Mouse (Mus musculus): ENCODE measurements around the gene Arpc2. TPM values are rescaled to one million over a fixed set of nuclear protein-coding genes. Genes with fewer than 3 reads are reported as not detected.
"Not testable (repeated sequence)": the region's sequence is repeated elsewhere in the genome, so short reads cannot be mapped to it uniquely, and the experiment has no call there.

Arpc2 gene
- total RNA-seq, 2 experiments from 2014 or later, result 259 to 262 TPM

DNA sequence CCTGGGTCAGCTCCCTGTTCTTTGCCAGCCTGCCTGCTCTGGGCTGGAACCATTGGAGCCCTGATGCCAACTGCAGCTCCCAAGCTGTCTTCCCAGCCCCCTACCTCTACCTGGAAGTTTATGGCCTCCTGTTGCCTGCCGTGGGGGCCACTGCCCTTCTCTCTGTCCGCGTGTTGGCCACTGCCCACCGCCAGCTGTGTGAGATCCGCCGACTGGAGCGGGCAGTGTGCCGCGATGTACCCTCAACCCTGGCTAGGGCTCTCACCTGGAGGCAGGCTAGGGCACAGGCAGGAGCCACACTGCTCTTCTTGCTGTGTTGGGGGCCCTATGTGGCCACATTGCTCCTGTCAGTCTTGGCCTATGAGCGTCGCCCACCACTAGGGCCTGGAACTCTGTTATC, 43.1 kb downstream of the Arpc2 start:
- intact Hi-C loops (cut with DNase I), result no loop called here
- DNase-seq (ENCODE audit: low spot score in 2 of 2), result no peak

DNA sequence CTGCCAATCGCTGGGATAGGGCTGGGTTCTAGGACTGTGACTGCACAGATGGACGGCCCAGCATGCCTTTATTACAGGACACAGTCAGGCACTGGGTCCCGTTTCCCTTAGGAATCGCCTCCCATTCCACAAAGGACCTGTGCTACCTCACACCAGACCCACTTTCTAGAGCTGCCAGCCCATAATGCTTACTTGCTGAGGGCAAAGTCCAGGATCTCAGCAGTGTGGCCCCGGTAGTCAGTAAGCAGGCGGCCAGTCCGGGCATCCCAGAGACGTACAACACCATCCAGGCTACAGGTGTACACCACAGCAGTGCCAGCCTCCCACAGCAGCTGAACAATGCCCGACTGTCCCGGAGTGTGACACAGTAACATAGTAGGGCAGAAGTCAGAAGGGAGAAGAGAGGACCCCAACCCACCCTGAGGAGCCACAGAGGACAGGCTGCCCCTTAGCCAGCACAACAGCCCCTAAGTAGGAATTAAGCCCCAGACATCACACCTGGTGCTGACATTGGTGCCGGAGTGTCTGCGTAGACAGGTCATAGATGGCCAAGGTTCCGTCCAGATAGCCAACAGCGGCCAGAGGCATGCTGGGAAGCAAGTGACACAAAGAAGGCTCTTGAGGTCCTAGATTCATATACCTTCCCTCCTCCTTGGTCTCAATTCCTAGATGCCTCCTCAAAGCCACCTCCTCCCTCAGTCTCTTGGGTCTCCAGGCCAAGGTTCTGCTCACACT, 44.9 kb downstream of the Arpc2 start:
- DNase-seq (ENCODE audit: low spot score in 2 of 2), result no peak
- intact Hi-C loops (cut with DNase I), result loop anchor here (10.0 kb wide), 2 partner anchors 174 to 304 kb away; partner anchors contain the start of genes Bcs1l and Zfp142

DNA sequence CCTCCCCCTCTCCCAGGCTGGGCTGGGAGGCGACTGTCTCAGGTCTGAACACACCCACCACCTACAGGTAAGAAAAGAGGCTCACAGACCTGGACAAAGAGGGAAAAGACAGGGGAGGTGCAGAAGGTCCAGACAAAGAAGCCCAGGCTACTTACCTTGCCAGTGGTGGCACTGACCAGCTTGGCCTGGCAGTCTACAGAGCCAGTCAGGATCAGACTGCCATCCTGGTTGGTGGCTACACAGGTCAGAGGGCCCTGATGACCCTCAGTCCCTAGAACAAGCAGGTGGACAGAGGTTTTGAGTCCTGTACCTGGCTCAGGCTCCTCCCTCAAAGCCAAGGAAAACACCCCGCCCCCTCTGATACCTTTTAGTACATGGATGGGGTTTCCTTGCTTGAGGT, 45.5 kb downstream of the Arpc2 start:
- no peak for DNase-seq (ENCODE audit: low spot score in 2 of 2)

DNA sequence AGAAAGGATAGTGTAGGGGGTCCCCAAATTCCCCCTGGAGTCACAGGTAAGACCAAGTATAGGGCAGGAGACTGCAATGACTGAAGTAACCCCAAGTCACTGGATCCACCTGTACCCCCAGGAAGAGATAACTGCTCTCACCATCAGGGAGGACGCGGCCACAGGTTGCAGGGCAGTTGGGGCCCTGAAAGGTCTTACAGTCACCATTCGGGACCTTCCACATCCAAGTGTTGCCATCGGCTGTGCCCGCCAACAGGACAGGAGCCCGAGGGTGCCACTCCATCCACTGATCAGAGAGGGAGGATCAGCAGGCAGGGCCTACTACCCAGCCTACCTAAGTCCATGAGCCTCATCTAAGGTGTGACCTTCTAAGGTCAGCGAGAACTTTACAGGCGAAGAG, 46.0 kb downstream of the Arpc2 start:
- no peak for DNase-seq (ENCODE audit: low spot score in 2 of 2)
- intact Hi-C loops (cut with DNase I), result loop anchor here (10.0 kb wide), 2 partner anchors 173 to 303 kb away; partner anchors contain the start of genes Bcs1l and Zfp142

More for the DNA sequence above, 45.5 kb downstream of the Arpc2 start:
- intact Hi-C loops (cut with DNase I), result loop anchor here (10.0 kb wide), 2 partner anchors 173 to 303 kb away; partner anchors contain the start of genes Bcs1l and Zfp142

DNA sequence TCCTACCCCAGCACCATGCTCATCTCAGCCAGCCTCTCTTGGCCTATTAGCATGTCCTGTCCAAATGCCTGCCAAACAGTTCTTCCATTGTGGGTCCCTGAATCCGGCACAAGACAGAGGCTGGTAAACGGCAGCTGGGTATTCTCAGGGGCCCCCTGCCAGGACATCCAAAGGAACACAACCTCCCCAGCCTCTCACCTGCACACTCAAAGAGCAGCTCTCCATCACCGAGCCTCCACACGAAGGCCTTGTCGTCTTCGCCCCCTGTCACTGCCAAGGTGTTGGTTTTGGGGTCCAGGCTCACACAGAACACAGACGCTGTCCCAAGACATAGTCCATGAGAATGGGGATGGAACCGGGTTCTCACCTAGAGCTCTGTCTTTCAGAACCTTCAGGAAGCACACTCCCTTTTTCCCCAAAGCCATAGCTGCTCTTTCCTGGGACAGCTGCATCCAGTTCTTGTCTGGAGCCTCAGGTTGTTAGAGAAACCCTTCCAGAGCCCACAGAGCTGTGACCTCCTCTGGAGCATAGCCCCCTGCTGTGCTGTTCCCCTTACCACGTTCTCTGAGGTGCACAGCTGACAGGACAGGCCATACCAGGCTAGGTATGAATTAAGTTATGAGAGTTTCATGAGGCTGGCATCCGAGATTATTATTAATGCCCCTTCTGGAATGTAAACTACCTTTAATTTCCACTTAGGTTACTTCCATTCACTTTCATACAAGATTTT, 47.2 kb downstream of the Arpc2 start:
- intact Hi-C loops (cut with DNase I), result loop anchor here (10.0 kb wide), 2 partner anchors 172 to 302 kb away; partner anchors contain the start of genes Bcs1l and Zfp142
- no peak for DNase-seq (ENCODE audit: low spot score in 2 of 2)

DNA sequence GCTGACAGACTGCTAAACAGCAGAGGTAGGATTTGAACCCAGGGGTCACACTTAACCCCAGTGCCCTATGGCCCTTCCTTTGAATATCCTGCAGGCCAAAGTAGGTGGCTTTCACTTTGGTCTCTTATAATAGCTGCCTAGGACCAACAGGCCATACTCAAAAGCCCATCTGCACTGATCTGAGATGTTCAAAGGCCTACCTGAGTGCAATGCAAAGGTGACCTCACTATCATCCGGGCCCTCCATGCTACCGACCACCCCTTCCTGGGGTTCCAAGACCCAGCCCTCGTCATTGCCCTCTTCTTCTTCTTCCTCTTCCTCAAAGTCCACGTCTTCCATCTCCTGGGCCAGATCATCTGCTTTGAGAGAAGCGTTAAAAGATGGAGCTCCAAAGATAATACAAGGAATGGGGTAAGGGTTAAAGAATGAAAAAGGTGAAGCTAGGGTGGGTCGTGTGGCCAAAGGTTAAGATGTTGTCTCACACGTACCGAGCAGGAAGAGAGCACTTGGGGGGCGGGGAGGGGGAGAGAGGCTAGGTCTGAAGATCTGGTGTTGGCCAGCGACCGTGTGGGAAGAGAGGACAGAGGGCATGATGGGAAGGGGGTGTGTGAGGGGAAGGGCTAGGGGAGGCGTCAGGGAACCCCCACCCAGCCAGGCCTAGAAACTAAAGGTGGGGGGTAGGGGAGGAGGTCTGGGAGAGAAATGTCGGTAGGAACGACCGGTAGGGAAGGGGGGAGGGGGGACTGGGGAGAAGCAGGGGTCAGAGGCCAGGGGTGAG, 48.0 kb downstream of the Arpc2 start:
- intact Hi-C loops (cut with DNase I), result loop anchor here (2.0 to 10.0 kb wide), 3 partner anchors 47 to 301 kb away; partner anchors contain the start of genes Arpc2, Bcs1l and Zfp142
- DNase-seq (ENCODE audit: low spot score in 2 of 2), result peak in 1 of 2 experiments; percentile 41

DNA sequence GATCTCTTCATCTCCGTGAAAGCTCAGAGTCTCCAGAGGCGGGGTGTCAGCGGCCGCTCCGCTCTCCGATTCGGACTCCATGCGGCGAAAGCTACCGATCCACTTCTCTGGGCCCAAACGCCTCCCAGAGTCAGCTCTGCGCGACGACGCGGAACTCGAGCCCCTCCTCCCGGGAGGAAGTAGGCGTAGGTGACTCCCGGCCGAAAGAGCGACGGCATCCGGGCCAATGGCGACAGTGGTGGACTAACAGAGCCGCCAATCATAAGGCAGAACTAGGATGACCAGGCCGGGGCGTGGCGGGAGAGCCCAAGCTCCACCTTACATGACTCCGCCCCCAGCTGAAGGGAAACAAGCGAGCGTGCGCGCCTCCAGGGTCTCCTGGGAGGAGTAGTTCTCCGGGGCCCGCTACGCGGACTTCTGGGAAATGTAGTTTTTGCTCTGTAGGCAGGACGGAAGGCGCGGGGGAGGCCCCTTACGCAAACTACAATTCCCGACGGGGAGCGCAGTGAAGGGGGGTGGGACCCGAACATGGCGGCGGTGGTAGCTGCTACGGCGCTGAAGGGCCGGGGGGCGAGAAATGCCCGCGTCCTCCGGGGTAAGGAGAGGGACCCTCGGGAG, 48.8 kb downstream of the Arpc2 start, which contains the start of the genes Aamp and Pnkd:
Gene Aamp, minus strand, starts transcription at position 196 of the 618 bp plus-strand sequence.
Gene Pnkd, plus strand, starts transcription at position 388 of the 618 bp plus-strand sequence.
- DNase-seq (ENCODE audit: low spot score in 2 of 2), result peak; percentile 99 to 100
- intact Hi-C loops (cut with DNase I), result loop anchor here (2.0 to 10.0 kb wide), 3 partner anchors 48 to 300 kb away; partner anchors contain the start of genes Arpc2, Bcs1l and Zfp142

DNA sequence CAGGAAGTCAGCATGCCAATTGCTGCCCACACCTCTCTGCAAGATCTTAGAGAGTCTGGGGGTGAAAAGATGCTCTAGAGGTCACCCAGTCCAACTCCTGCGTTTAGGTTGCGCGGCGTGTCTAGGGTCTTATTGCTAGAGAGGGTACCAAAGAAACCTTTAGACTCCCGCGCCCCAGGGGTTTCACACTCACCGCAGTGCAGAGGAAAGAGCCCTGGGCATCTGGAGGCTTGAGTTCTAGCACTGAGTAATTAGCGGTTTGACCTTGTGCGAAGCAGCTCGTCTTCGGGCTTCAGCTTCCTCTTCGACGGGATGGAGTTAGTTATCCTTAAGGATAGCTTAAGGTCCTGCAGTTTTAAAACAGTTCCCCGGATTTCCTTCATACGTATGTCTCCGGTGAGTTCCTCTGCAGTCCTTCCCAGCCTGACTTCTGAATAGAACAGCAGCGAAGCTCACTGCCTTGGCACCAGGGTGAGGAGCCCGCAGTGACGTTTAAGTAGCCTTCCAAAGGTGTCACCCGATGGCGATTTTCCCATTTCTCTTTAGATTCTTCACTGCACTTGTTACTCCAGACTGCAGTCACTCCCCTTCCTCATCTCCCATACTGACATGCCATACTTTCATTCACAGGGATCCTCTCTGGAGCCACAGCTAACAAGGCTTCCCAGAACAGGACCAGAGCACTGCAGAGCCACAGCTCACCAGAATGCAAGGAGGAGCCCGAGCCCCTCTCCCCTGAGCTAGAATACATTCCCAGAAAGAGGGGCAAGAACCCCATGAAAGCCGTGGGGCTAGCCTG, 49.5 kb downstream of the Arpc2 start:
- intact Hi-C loops (cut with DNase I), result loop anchor here (2.0 to 10.0 kb wide), 3 partner anchors 49 to 299 kb away; partner anchors contain the start of genes Arpc2, Bcs1l and Zfp142
- DNase-seq (ENCODE audit: low spot score in 2 of 2), result no peak

DNA sequence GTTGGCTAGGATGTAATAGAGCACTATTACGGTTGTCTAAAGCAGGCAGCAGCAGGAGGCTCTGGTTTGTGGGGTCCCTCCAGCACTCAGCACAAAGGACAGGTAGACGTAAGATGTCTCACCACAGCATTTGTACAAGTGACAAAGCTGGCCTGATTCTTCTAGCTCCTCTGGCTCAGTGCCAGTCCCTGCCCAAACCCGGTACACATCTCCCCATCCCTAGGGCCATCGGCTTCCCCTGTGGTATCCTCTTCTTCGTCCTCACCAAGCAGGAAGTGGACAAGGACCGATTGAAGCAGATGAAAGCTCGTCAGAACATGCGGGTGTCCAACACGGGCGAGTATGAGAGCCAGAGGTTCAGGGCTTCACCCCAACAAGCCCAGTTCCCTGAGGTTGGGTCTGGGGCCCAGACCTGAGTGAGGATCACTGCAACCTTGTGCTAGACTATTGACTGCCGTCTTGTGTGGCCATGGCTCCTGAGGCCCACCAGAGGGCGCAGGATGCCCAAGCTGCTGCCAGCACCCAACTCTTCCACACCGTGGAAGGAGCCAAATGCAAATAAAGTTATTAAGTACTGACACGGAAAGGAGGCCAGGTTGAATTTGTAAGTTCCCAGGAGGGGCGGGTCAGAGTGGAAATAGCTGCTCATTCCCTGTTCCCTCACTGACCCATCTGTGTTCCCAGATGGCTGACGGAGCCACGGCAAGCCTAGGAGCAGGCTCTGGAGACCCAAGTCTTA, 51.2 kb downstream of the Arpc2 start:
- intact Hi-C loops (cut with DNase I), result loop anchor here (10.0 kb wide), 2 partner anchors 168 to 298 kb away; partner anchors contain the start of genes Bcs1l and Zfp142
- DNase-seq (ENCODE audit: low spot score in 2 of 2), result not testable (repeated sequence)

DNA sequence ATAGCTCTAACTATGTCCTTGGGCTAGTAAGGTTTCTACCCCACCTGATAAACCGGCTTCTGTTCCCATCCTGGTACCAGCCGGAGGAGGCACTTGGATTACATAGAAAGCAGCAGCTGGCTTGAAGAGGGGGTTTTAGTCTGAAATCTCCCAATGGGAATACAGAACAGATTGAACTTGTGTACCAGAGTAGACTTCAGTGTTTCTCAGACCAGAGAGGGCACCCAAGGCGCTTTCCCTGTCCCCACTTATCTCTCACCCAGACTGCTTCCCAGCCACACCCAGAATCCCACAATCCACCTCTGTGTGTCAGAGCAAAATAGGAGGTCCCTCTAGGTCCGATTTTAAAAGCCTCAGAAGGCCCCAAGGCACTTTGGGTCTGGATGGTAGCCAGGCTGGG, 52.4 kb downstream of the Arpc2 start:
- DNase-seq (ENCODE audit: low spot score in 2 of 2), result no peak
- intact Hi-C loops (cut with DNase I), result loop anchor here (10.0 kb wide), 2 partner anchors 166 to 296 kb away; partner anchors contain the start of genes Bcs1l and Zfp142

DNA sequence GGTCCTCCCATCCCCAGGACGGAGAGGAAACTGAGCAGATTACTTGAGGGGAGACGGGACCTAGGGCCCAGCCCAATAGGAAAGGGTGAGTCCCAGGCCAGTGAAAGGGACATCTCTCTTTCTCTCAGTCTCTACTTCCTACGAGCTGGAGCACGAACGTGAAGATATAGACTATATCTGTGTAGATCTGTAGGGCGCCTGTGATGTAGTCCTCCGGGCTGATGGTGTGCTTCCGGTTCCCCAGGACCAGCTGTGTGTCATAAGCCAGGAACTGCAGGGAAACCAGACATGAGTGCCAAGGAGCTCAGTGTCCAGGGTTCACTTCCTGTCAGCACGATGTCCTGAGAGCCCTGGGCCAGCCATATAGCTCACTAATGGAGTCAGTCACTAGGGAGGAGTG, 53.4 kb downstream of the Arpc2 start:
- intact Hi-C loops (cut with DNase I), result loop anchor here (10.0 kb wide), 2 partner anchors 166 to 296 kb away; partner anchors contain the start of genes Bcs1l and Zfp142
- DNase-seq (ENCODE audit: low spot score in 2 of 2), result no peak

DNA sequence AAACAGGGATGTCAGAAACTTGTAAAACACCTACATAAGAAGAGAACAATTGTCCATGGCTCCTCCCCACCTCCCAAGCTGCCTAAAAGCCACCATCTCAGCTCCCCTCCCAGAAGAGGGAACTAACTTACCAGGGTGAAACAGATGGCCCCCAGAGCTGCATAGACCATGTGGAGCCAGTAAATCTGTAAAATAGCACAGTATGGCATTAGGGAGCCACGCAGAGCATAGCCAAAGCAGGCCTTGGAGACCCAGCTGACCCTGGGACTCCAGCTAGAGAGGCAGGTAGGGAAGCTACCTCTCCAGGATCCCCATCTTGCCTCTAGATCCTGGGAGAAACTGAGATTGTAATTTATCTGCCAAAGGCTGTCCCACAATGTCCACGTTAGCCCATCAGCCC, 53.9 kb downstream of the Arpc2 start:
- DNase-seq (ENCODE audit: low spot score in 2 of 2), result no peak
- intact Hi-C loops (cut with DNase I), result loop anchor here (10.0 kb wide), 2 partner anchors 165 to 295 kb away; partner anchors contain the start of genes Bcs1l and Zfp142

DNA sequence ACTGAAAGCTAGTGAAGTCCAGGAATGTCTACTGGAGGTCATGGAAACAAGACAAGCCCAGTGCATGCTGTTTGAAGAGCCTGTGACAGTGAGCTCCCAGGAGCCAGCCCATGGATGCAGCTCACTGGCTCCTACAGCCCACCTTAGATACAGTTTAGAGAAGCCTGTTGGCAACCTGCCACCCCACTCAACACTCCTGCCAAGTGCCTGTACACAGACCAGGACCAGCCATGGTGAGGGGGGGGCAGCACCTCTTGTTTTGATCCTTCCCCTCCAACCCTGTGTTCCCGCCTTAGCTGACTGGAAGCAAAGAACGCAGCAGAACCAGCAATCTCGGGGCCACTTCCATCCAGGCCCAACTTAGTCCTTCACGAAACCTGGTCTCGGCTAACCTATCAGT, 54.3 kb downstream of the Arpc2 start:
- intact Hi-C loops (cut with DNase I), result no loop called here
- no peak for DNase-seq (ENCODE audit: low spot score in 2 of 2)

DNA sequence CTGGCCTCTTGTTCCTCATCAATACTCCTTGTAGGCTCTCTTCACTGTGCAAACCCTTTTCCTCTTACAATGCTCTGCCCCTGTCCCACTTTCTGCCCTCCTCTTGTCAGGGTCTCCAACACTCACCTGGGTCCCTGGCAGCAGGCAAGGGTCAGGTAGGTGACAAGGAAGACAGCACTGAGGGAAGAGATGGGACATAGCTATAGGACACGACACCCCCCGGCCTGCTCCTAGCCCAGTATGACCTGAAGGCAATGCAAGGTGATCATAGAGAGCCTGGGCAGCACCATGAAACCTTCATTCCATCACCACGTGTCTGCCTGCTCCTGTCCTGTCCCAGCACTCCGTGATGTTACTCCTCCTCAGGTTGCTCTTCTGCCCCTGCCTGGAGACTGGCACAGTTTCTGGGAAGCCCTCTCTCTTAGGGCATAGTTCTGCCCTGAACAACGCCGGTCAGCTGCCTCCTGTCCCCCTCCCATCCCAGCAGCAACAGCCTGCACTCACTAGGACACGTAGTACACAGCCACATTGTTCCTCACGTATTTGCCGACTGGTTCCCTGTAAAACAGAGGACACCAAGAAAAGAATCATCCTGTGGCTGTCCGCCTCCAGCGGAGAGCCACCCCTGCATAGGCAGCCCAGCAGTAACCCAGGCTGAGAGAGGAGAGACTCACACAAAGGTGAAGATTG, 56.6 kb downstream of the Arpc2 start:
- intact Hi-C loops (cut with DNase I), result no loop called here
- no peak for DNase-seq (ENCODE audit: low spot score in 2 of 2)

DNA sequence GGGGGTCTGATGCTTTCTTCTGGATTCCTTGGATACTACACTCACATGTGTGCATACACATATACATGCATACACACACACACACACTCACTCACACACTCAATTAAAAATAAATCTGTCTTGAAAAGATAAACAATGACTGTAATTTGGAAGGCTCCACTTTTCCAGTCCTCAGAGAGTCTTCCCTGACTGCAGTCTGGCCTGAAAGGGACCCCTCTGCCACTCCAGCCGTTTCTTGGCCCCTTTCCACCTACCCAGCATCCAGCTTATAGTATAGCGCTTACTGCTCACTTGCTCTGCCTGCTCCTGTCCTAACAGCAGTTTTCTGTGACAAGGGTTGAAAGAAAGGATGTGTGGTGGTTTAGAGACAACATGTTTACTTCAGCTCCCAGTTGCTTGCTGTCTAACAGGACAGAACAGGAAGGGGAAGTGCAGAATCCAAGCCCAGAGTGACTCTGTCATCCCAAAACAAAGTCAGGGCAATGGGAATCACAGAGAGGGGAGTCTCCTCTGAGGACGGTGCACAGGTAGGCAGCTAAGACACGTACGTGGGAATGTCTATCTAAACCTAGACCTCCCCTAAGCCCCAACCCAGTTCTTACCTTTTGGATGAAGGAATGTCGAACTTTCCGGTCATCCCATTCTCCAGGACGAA, 57.5 kb downstream of the Arpc2 start:
- no peak for DNase-seq (ENCODE audit: low spot score in 2 of 2)
- intact Hi-C loops (cut with DNase I), result no loop called here

DNA sequence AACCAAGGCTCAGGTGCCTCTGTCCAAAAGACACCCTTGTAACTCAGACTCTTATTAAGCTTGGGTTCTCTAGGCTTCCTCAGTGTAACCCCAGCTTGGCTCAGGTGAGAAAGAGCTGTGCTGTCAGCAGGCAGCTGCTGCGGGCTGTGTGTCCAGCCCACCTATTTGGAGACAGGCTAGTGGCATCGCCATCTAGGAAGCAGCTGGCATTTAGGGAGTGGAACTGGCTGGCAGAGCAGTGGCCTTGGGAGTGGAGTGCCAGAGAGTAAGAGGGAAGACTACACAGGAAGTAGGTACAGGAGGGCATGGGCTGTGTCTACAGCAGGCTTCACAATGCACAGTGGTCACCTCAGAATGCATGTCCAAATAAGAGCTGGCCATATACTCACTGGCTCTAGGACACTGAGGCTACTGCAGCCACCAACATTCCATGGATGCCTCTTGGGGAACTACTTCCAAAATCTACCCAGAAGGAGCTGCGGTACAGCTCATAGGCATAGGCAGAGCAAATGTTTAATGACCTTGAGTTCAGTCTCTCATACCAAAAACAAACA, 58.3 kb downstream of the Arpc2 start:
- intact Hi-C loops (cut with DNase I), result no loop called here
- no peak for DNase-seq (ENCODE audit: low spot score in 2 of 2)
